Mouse (Mus musculus): ENCODE data around the gene L3mbtl3.

- no peak for TF ChIP-seq CTCF (IDR thresholded peaks at IDR 0.05)
- TF ChIP-seq EP300 (IDR thresholded peaks at IDR 0.05): no peak
These were observed 149.5 kb downstream of the L3mbtl3 start for GRCm38 (mm10) chr10:26226241-26226640.
